Mouse (Mus musculus) CD8-positive naive resting alpha-beta T cell, adult 2 months (primary cell): ENCODE measurements around the gene Kiz.

ENCODE experiments used
- DNase-seq, 2 experiments: peaks; one replicate each; pipeline ENCODE4 v3.0.0; 2022; ENCODE audit warnings: low read depth in 2 of 2, low spot score in 2 of 2

Kiz gene

DNA sequence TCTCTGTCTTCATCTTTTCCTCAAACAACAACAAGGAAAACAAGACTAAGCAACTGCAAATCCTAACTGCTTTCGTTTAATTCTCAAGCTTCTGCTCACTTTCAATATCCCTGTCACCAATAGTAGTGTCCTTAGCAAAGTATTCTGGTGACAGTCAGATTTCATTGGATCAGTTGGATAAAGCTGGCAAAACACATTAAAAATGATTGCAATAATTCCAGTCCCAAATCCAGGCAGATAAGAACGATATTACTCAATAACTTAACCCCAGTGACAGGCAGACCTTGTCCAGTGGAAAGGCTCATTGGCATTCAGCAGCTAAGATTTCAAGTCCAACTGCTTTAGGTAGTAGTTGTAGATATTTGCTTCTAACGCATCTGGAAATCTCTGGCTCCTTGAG lies 119.4 kb downstream of the Kiz start:
- DNase-seq: no peak

DNA sequence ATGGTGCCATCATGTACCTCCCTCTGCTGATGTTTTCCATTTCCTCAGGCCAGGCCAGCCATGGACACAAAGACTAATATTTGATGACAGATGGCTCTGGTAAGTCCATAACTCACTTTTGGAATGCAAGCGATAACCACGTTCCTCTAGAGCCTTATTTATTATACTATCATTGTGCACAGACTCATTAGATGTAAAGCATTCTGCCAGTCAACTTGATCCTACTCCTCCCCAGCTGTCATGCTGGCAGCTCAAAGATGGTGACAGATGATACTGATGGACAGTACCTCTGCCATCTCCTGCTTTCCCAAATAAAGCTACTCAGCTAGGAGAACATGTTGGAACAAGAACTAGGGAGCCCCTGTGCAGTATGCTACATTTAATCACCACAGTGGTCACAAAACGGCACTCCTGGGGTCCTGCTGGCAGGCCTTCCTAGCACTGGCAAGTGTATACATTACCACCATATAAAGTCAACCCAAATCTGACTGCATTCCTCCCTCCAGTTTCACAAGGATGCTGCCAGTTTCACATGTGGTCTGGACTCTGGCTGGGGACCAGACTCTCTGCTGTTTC lies 119.9 kb downstream of the Kiz start:
- DNase-seq: no peak

DNA sequence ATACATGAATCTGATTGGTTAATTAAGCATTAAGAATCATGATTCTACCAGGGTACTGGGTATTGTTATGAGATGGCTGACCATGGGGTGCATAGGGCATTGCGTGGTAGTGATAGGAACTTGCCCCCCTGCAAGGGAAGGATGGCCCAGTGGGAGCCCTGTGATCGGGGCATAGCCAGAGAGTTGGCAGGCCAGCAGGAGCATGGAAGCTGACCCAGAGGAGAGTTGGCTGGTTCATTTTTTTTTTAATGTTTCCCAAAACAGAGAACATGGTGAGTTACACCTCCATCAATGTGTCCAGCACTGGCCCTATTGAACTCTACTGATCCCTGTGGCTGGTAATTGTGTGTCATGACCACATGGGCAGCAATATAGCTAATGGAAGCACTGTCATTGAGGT lies 127.1 kb downstream of the Kiz start:
- no peak for DNase-seq

DNA sequence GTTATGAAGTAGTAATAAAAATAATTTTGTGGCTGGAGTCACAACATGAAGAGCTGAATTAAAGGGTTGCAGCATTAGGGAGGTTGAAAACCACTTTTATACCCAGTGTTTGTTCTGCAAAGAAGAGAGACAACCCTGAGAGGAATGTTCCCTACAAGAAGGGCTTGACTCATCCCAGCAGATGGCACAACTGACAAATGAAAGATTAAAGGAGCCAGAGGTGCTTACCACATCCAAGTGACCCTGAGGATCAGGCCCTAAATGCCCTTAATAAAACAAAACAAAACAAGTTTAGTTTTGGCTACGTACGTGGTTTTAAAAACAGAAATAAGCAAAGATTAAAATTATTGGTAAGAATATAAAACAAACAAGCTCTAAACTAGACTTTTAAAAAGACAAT lies 129.2 kb downstream of the Kiz start:
- DNase-seq: no peak

DNA sequence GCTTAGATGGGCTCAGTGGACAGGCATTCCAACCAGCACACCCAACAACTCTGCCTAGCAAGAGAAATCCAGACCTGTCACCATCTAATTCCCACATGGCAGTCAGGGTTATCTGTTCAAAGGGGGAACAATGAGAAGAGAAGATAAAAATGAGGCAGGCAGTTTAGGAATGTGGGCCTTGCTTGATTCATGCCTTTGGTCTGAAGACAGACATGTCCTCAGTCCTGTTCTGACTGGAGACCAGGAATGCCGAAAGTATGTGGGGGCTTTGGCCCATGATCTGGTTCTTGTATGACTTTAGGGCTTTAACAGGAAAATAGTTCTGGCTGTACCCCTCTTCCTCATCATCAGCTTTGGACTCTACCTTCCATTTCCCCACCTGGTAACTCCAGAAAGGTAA lies 130.1 kb downstream of the Kiz start:
- no peak for DNase-seq

DNA sequence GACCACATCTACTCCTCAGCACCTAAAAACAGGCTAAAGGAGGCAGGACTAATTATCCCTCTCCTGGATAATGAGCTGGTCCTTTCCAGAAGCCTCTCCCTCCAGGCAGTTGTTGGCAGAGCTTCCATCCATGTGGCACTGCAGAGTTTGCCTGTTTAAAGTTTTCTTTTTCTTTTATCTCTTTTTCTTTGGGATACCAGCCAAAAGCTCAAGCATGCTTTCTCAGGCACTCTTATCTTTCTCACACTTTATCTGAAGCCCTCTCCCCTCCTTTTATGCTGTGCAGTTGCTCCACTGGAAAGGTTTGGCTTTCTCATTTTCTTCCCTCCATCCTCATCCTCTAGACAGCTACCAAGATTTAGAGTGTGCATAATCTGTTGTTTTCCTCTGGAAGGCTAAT lies 130.8 kb downstream of the Kiz start:
- no peak for DNase-seq

DNA sequence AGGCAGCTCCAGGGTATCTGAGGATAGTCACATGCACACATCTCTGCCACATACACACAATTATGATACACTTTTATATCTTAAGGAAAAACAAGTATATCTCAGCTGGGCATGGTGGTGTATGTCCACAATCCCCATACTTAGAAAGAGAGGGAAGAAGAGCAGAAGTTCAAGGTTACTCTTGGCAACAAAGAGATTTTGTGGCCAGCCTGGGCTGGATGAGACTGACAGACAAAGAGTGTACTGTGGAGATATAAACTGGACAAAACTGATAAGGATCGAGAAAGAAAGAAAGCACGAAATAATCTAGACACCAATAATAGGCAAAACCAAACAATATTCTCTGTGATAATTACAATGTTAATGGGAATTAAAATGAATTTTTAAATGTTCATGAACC lies 151.6 kb downstream of the Kiz start:
- DNase-seq: no peak

DNA sequence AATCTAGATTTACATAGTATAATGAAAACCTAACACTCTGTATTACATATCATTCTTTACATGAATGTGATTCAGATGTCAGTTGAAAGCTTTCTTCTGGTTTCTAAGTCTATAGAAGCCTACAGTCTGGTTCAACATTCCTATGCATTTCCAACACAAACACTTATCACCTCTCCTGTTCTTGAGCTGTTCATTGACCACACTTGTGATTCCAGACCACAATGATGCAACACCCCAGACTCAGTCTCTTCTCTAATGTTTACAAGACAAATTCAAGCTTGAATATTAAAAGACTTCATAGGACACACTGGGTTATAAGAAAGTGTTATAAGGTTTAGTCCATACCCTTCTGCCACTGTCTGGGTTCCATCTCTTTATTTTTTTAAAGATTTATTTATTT lies 153.4 kb downstream of the Kiz start:
- DNase-seq: no peak

DNA sequence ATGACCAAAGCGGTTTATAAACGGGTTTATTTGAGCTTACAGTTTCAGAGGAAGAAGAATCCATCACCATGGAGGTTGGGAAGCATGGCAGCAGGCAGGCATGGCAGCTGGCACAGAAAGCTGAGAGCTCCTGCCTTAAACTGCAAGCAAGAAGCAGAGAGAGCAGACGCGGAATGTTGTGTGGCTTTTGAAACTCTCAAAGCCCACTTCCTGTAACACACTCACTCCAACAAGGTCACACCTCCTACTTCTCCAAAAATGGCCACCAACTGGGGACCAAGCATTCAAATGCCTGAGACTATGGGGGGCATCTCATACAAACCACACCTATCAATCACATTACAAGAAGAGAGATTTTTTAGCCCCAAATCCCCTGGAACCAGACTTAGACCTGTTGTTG lies 154.5 kb downstream of the Kiz start:
- peak in 1 of 2 experiments; percentile 28 for DNase-seq

DNA sequence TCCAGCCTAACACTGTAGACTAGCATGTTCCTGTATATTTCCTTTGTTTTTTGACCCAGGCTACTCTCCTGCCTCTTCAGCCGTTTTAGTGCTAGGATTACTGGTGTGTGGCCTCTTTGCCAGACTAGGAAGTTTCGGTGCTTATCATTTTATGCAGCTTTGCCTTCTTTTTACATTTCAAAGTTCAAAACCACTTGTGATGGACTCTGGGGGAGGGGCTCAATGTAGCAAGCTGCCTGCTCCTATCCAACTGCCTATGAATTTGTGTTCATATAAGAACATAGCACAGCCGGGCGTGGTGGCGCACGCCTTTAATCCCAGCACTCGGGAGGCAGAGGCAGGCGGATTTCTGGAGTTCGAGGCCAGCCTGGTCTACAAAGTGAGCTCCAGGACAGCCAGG lies 155.3 kb downstream of the Kiz start:
- DNase-seq: no peak

DNA sequence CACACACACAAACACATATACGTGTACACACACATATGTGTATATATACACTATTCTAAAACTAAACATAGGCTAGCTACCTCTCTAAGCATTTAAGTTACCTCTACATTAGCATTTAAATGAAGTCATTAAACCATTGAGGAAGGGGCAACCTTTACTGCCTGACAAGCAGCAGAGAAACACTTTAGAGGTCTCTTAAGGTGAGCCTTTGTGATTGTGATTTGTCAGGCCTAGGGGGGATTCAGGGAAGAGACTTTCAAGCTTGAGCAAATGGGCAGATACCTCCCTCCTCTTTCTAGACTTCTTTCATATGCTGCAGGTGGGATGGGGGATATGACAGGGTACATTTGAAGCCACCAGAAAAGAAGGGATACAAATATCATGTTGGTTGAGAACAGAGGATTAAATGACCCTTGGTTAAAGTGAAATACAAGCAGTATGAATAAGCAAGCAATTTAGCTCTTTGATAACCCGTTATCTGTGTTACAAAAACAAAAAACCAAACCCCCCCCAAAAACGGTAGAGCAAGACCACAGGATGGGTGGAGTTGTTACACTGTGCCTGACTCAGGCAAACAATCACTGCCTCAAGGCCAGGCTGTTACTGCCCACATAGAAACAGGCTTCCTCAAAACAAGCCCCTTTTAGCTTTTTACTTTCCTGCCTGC lies 155.9 kb downstream of the Kiz start:
- DNase-seq: peak; percentile 53 to 69

DNA sequence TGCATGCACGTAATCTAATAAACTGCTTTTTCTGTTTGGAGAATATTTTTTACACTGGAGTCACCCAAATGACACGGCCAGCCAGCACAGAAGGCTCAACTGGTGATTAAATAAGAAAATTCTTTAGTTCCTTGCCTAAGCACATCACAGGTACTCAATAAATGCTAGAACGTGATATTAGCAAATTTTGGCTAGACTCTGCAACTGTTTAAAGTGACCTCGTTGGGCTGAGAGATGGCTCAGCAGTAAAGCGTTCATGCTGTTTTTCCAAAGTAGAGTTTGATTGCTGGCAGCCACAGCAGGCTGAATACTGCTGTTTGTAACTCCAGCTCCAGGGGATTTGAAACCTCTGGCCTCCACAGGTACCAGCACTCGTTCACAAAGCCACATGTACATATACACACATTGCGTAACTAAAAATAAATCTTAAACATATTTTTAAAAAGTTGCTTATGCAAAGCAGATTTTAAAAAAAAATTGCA lies 156.5 kb downstream of the Kiz start:
- peak in 1 of 2 experiments; percentile 16 for DNase-seq

DNA sequence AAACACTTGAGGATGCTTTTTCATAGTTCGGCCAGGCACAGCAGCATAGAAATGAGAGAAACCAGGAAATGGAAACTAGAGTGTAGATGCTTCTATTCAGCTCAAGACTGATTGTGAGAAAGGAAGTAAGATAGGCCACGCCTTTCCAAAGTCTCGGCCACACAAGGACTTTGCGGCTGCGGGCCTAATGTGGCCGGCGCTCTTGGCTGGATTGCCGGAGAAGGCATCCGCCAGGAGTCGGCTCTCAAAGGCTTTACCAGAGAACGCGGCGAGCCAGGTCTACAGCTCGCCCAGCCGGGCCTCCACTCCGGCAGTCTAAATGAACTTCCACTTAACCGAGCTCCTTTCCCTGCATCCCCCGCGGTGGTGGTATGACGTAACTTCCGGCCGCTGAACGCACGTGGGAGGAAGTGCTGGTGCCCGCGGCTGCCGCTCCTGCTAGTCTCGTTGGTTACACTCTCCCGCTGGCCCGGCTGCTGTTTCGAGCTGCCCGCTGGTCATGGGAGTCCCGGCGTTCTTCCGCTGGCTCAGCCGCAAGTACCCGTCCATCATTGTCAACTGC lies 157.0 kb downstream of the Kiz start, which contains the start of gene Xrn2:
Gene Xrn2 (plus strand): TSS at position 374 of the 562 bp plus-strand sequence.
- DNase-seq: peak; percentile 95 to 96

DNA sequence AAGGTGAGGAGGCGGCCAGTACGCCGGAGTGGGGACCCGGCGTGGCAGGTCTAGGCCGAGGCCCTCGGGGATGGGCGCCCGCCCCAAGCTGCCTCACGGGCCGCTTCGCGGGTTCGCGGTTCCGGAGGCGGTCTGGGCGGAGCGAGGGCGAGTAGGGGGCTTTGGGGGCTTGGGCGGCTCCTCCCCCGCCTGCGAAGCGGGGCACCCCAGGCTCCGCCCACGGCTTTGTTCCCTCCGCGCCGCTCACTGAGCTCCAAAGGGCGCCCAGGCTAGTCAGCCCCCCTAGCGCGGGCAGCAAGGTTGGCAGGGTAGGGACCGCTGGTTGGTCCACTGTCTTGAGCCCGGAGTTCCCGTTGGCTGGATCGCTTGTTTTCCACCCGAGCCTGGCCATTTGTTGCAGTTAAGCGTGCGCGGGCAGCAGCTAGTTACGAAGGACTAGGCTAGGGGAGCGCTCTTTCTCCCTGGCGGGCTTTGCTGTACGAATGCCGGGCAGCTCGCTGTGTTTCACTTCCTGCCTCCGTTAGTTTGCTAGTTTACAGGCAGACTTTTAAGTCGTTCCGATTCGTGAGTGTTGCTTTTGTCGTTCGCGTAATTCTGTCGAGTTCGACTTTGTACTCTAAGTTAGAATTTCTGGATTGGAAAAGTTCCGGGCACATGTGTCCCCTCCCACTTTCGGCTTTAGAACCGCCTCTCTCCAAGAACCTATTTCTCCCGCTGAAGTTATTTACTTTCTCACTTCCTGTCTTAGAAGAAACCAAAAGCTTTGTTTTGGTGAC lies 157.7 kb downstream of the Kiz start:
- peak; percentile 64 to 68 for DNase-seq

DNA sequence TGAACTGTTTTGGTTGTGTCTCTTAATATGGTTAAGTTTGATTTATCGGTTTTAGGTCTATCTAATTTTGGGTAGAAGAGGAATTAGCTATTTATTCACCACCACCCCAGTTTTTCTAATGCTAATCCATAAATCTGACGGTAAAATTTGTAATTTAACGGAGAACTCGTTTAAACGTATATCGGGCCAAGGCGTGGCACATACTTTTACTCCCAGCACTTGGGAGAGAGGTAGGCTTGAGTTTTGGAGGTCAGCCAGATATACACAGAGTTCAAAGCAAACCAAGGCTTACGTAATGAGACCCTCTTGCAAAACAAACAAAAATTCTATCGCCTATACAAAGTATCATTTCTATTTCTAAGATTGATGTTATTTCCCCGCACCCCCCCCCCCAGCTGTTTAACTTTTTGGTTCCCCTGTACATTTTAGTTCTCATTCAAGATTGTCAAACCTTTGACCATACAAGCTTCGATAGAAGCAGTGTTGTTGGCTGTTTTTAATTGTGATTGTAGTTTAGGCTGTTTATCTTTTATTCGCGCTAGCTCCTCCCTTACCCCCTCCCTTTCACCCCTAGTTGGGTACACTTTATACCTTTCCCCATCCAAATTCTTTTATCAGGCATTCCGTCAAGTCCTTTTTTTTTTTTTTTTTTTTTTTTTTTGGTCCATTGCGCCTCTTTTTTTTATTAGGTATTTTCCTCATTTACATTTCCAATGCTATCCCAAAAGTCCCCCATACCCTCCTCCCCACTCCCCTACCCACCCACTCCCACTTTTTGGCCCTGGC lies 158.6 kb downstream of the Kiz start:
- no peak for DNase-seq
